8 mouse cellular contexts compared by ENCODE assay signal in the genomic region with DNA sequence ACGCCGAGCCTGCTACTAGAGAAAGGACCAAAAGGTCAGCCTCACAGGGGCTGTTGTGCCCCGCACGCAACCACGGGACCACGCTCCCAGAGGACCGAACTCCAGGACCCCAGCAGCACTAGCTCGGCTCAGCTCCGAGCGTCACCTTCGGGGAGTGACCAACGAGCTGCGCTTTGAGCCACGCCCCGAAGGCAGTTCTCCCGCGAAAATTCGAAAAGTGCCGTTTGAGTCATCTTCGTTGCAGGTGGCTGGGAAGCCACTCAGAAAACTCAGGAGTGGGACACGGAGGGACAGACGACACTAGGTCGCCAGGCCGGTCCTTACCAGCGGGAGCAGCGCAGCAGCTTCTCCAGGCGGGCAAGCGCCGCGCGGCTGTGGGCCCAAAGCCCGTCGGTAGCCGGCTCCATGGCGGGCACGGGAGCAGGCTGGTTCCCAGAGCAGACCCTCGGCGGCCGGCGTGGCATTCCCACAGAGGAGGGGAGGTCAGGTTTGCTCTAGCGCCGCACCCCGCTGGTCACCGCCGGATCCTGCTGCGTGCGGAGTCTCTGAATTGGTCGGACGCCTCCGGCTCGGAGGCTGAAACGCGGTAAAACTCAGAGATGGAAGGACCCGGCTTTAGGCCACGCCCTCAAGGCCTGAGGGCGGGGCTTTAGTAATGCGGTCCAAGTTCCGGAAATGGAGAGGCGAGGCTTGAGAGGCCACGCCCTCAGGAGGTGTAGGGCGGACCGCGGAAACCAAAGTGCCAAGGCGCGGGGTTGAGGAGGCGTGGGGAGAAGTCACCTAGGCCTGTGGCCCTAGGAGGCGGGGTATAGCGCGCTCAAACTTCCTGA. TPM values are rescaled to one million over a fixed set of nuclear protein-coding genes. Genes with fewer than 3 reads are reported as not detected.
DNase-seq lines count a peak whose midpoint lies in the region; ATAC-seq and TF ChIP-seq lines count a peak whose summit lies in the region.

A gene (minus strand): TSS at position 803 of the 830 bp plus-strand sequence.

- under 1% methylated on average over 69 of the region's 69 CpGs for WGBS in forebrain, embryonic 15.5 days
- WGBS in lung, adult 2 months: under 1% methylated on average over 69 of the region's 69 CpGs

- H3K4me2 ChIP-seq in forebrain, embryonic 15.5 days (replicated peaks): peak within 1 kb of the TSS; percentile 69

- H3K27me3 ChIP-seq in forebrain, embryonic 15.5 days: no peaks in the 10 kb centered on the region

- H3K9me3 ChIP-seq in ES-E14 (ENCODE audit: control insufficient read depth, insufficient read depth, low read depth, low read length): no peaks in the 10 kb centered on the region
- no peaks in the 10 kb centered on the region for H3K9me3 ChIP-seq in forebrain, embryonic 15.5 days

- H3K4me3 ChIP-seq in ES-E14 (ENCODE audit: insufficient read depth in 1 of 2, low read depth in 1 of 2, low read length in 2 of 2, poor library complexity in 1 of 2, severe bottlenecking in 1 of 2): peak within 1 kb of the TSS; percentile 75 to 93
- peak within 1 kb of the TSS; percentile 83 for H3K4me3 ChIP-seq in forebrain, embryonic 15.5 days
- H3K4me3 ChIP-seq in lung, adult 2 months (replicated peaks; ENCODE audit: extremely low read depth, low read depth, low read length): peak within 1 kb of the TSS; percentile 85

- peaks cover 3% of the 10 kb centered on the region; the same call in 1 of the 2 replicates for H3K36me3 ChIP-seq in ES-E14 (ENCODE audit: control insufficient read depth, insufficient read depth, low read length, poor library complexity, severe bottlenecking)
- H3K36me3 ChIP-seq in forebrain, embryonic 15.5 days: no peaks in the 10 kb centered on the region

- H3K4me1 ChIP-seq in ES-E14 (ENCODE audit: control insufficient read depth in 2 of 2, insufficient read depth in 2 of 2, low read length in 2 of 2, poor library complexity in 1 of 2): peaks cover 8% of the 10 kb centered on the region in 2 experiments; a peak in 2 of 4 replicates
- peaks cover 13% of the 10 kb centered on the region for H3K4me1 ChIP-seq in forebrain, embryonic 15.5 days
- H3K4me1 ChIP-seq in lung, adult 2 months (ENCODE audit: control insufficient read depth, insufficient read depth, low read length): no peaks in the 10 kb centered on the region; the same call in 1 of the 2 replicates

- no peak for TF ChIP-seq CTCF in lung, adult 2 months (IDR thresholded peaks at IDR 0.05; ENCODE audit: insufficient read depth, low read length)

- H3K9ac ChIP-seq in ES-E14 (ENCODE audit: insufficient read depth, low read depth, low read length, poor library complexity, severe bottlenecking): peak within 1 kb of the TSS; percentile 85
- peak within 1 kb of the TSS; percentile 54 for H3K9ac ChIP-seq in forebrain, embryonic 15.5 days (replicated peaks)

- in situ Hi-C loops in ES-E14 (cut with MboI; ENCODE audit: low sequenced_read_pairs in 2 of 2, unreplicated experiment in 2 of 2): no loop called here

- DNase-seq in ES-E14 (ENCODE audit: low read depth, low spot score): peak; percentile 99
- DNase-seq in cerebellum, adult 11-12 months: peak; percentile 44
- peak; percentile 85 for DNase-seq in heart, postnatal 25 days (ENCODE audit: low spot score)
- peak; percentile 19 to 54 for DNase-seq in layer of hippocampus, adult 18-20 months (ENCODE audit: low spot score in 2 of 2)
- DNase-seq in lung, adult 2 months: peak; percentile 94
- DNase-seq in thymus, adult 18-20 months: peak; percentile 96 to 99

- H3K27ac ChIP-seq in ES-E14 (ENCODE audit: insufficient read depth, low read depth, low read length, poor library complexity, severe bottlenecking): peak within 1 kb of the TSS; percentile 45
- peak within 1 kb of the TSS; percentile 61 for H3K27ac ChIP-seq in forebrain, embryonic 15.5 days (replicated peaks)

- peak; percentile 54; the same call in 1 of the 2 replicates for TF ChIP-seq POLR2A in lung, adult 2 months (IDR thresholded peaks at IDR 0.05; ENCODE audit: borderline replicate concordance, extremely low read depth, low read depth, low read length)

- peak; percentile 91 for ATAC-seq in forebrain, embryonic 15.5 days (replicated peaks)
- peak; percentile 94 for ATAC-seq in neutrophil, adult 5-6 weeks (ENCODE audit: extremely low read depth, insufficient number of reproducible peaks, low FRiP score, poor library complexity, severe bottlenecking)

- intact Hi-C loops in heart, postnatal 25 days (cut with DNase I): no loop called here

TF ChIP-seq in ES-E14, 5 proteins besides CTCF, POLR2A, EP300 and RAD21:
- no peak for TF ChIP-seq ZC3H11A (IDR thresholded peaks at IDR 0.05; ENCODE audit: borderline replicate concordance, low read depth, low read length)
- no peak for TF ChIP-seq ZNF384 (IDR thresholded peaks at IDR 0.05; ENCODE audit: low read depth, low read length)
- TF ChIP-seq CHD2 (IDR thresholded peaks at IDR 0.05; ENCODE audit: low read depth, low read length): no peak
- TF ChIP-seq MAFK (IDR thresholded peaks at IDR 0.05; ENCODE audit: insufficient read depth, low read depth, low read length): no peak
- TF ChIP-seq HCFC1 (IDR thresholded peaks at IDR 0.05; ENCODE audit: borderline replicate concordance, insufficient read depth, low read length): no peak

RNA-seq across cellular contexts. Expression of the gene that starts here (rescaled TPM):
- total RNA-seq in ES-E14 (2012; rRNA removed): 16.5 and 17.8 TPM in 2 replicates
- polyA plus RNA-seq in forebrain, embryonic 15.5 days (2015; fragmentation: Nextera tagmentation; extraction: Ambion mirVana): 1.1 and 1.3 TPM in 2 replicates
- under 1 TPM; 0.53 to 0.70 TPM for total RNA-seq in heart, postnatal 25 days (2021)
- total RNA-seq in layer of hippocampus, adult 18-20 months (2021): under 1 TPM; 0.32 to 0.36 TPM
- polyA plus RNA-seq in lung, adult 2 months (2012; rRNA removed): 0.46 and 0.78 TPM in 2 replicates
- total RNA-seq in neutrophil, adult 5-6 weeks (2017): 0.98 and 1.0 TPM in 2 replicates

Comparison
In these comparisons a context has a peak if more than half of its experiments do, and no peak if none do; other contexts are left out.
1. Peak in every context shown above with its lines: DNase-seq, ATAC-seq, H3K4me3 ChIP-seq and H3K27ac ChIP-seq.
2. Peak in DNase-seq in heart, postnatal 25 days; RNA of the gene not detected or under 1 TPM.
3. Peak in DNase-seq in layer of hippocampus, adult 18-20 months; RNA of the gene not detected or under 1 TPM.
4. Peak in DNase-seq and H3K4me3 ChIP-seq in lung, adult 2 months; RNA of the gene not detected or under 1 TPM.
5. DNase-seq: peak in every context shown above with its lines; median percentile 99 in ES-E14; 98 in thymus, adult 18-20 months; 94 in lung, adult 2 months; 85 in heart, postnatal 25 days; 44 in cerebellum, adult 11-12 months; 36 in layer of hippocampus, adult 18-20 months.